Mouse (Mus musculus) leukemia stem cell, adult 10-12 weeks (primary cell): Measurements from ENCODE around the gene Zcwpw1. TPM values are rescaled to one million over a fixed set of nuclear protein-coding genes. Genes with fewer than 3 reads are reported as not detected.

ENCODE experiments used
- polyA plus RNA-seq: library from polyadenylated mRNA; stranded (reverse); fragments of >175 nt; gene quantifications from 2 replicates; pipeline ENCODE4 v1.2.3, GENCODE M21; 2012; ENCODE audit warnings: low replicate concordance

Zcwpw1 gene
- polyA plus RNA-seq: 0.39 and 0.80 TPM in 2 replicates

DNA sequence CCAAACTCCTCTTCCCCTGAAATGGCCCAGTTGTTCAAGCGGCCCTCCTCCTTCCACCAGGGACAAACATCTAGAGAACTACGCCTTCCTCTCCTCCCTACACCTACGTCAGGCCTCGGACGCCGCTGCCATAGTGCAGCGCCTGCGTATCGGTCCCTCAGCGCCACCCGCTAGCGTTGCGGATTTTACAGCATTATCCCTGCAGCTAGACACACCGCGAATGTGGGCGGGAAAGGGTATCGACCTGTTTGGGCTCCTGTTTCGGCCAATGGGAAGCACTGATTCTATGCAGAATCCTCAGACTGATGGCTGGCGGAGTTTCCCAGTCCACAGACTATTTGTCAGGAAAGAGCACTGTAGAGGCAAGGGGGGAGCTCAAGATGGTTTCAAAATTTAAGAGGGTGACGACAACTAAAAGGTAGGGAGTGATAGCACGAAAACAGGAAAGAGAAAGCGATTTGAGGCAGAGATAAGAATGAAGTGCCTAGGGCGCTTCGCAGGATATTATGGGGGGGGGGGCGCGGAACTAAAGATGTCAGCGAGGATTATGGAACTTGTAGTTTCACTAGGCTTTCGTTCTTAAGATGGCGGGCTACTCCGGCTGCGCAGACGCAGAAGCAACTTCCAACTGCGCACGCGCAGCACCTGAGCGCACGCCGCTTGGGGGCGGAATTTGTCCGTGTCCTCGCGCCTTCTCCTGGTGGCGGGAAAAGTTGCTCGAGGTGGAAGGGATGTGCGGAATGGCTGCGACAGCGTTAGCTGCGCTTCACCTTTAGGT is at the start of gene Zcwpw1, which contains the start of gene Mepce:
Gene Zcwpw1, plus strand, starts transcription at position 648 of the 778 bp plus-strand sequence.
Gene Mepce, minus strand, starts transcription at position 505 of the 778 bp plus-strand sequence.

DNA sequence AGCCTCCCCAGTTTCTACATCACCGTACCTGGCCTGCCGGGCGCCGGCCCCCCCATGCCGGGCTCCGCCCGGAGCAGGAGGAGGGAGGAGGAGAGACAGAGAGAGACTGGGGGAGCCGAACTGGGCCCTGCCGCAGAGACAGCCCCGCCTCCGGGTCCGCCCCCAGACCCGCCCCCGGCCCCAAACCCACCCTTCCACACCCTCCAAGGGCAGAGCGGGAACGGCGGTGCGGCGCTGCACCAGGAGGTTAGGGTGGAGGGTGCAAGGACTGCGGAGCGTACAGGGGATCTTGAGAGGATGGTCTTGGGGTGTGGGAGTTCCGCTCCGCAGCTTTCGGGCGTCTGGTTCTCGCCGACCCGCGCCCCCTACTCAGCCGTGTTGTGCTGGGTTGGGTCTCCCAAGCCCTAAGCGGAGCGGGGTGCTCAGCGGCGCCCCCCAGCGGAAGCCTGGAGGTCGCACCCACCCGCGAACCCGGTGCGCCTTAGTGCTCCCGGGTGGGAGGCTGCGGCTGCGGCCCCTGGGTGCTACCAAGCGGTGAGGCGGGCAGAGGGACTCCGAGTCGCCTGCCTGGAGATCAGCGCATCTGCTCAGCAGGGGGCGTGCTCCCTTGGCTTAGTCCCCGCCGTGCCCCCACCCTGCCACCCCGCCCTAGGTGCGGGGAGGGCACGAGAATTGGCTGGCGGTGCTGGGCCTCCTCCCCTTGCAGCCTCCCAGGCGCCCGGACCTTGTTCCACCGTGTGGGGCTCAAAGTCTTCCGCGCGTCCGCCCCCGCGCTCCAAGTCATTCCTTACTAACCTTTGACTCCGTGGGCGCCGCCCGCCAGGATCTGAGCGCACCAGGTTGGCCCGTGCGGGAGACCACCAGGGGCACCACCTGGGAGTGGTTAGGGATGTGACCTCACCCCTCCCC is 46.3 kb upstream of the Zcwpw1 start, which contains the start of gene Nyap1:
Gene Nyap1, minus strand, starts transcription at position 585 of the 909 bp plus-strand sequence.

DNA sequence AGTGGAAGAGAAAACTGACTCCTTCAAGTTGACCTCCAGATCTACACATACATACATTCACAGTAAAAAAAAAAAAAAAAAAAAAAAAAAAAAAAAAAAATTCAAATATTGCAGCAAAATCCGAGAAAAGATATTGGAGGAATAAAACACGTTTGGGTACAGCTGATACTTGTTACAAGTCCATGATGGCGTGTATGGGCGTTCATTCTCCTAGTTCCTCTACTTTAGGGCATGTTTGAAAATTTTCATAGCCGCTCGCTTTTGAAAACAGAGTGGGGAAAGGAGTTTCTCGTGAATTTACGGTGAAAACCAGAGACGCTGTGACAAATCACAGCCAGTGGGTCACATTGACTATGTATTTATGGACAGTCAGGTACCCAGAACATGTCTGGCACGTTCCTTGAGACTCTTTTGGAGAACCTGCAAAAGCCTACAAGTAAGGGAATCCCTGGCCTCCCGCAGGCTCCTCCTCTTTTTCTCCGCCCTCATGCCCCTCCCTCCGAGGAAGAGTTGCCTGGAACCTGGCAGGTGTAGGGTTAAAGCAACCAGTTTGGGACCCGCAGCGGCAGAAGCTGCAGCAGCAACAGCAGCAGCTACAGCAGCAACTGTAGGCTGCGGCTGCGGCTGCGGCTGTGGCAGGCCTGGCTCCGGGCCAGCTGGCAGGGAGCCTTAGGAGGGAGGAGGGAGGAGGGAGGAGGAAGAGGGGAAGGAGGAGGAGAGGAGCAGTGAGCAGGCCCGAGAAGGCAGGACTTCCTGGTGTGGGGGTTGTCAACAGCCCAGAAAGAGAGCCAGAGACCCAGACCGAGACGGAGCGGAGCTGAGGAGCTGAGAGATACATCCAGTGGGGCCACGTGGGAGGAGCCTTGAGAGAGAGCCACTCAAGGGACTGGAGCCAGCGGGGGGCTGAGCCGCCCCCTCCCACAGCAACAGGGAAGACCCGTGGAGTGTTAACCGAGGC is 42.1 kb upstream of the Zcwpw1 start, which contains the start of gene Tsc22d4:
Gene Tsc22d4, plus strand, starts transcription at position 517 of the 958 bp plus-strand sequence.

DNA sequence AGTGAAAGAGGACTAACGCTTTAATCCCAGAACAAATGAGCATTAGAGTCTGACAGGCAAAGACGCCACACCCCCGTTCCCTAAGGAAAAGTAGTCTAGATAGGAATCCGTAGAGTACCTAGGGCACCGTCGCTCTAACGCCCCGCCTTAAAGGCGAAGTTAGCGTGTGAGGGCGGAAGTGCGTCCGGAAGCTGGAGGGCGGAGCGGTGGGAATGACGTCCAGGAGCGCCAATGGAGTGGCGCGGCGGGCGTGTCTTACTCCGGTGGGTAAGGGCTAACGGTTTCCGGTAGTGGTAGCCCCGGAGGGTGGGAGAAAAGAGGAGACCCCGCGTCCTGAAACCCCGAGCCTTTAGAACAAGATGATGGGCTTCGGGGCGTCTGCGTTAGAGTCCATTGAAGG is 9.0 kb upstream of the Zcwpw1 start, which contains the start of gene Ppp1r35:
Gene Ppp1r35, plus strand, starts transcription at position 215 of the 400 bp plus-strand sequence.

DNA sequence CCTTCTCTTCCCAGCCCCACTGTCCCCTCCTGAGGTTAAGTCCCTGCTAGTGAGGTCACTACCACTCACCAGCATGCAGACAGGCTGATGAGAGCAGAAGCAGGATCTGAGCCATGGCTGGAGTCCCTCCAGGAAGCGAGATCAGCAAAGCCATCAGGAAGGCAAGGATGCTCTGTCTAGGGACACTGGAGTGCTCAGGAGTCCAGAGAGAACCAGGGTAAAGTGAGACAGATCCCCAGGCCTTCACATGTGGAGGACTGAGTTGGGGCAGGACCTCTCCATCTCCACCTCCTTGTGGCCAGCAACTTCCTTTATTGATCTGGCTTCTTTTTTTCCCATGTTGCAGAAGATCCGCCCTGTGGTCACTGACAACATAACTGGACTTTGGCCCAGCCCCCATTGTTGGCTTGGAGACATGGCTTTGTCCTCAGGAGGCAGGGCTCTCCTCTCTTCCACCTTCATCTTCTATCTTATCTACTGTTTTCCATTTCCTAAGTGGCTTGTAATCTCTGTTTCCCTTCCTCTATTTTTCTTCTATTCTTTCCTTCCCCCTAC is 48.4 kb downstream of the Zcwpw1 start, which contains the start of gene Pilra:
Gene Pilra, minus strand, starts transcription at position 316 of the 555 bp plus-strand sequence.

DNA sequence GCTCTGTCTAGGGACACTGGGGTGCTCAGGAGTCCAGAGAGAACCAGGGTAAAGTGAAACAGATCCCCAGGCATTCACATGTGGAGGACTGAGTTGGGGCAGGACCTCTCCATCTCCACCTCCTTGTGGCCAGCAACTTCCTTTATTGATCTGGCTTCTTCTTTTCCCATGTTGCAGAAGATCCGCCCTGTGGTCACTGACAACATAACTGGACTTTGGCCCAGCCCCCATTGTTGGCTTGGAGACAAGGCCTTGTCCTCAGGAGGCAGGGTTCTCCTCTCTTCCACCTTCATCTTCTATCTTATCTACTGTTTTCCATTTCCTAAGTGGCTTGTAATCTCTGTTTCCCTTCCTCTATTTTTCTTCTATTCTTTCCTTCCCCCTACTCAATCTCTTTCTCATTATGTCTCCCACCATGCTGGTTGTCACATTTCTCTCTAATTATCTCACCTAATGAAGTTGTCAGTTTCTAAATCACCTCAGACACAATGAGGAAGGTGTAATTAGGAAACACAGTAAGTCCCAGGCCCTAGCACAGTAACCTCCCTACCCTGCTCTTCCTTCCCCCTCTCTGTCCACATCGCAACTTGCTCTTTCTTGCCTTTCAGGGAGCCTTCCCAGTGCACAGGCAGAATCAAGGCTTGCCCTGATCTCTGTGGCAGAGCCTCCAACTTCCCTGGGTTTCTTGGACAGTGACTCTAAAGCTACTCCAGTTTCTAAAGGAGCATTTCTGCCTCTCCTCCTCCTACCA is 70.5 kb downstream of the Zcwpw1 start, which contains the start of gene Pilrb1:
Gene Pilrb1, minus strand, starts transcription at position 147 of the 751 bp plus-strand sequence.

DNA sequence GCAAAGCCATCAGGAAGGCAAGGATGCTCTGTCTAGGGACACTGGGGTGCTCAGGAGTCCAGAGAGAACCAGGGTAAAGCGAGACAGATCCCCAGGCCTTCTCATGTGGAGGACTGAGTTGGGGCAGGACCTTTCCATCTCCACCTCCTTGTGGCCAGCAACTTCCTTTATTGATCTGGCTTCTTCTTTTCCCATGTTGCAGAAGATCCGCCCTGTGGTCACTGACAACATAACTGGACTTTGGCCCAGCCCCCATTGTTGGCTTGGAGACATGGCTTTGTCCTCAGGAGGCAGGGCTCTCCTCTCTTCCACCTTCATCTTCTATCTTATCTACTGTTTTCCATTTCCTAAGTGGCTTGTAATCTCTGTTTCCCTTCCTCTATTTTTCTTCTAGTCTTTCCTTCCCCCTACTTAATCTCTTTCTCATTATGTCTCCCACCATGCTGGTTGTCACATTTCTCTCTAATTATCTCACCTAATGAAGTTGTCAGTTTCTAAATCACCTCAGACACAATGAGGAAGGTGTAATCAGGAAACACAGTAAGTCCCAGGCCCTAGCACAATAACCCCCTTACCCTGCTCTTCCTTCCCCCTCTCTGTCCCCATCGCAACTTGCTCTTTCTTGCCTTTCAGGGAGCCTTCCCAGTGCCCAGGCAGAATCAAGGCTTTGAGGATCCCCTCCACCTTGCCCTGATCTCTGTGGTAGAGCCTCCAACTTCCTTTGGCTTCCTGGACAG is 84.2 kb downstream of the Zcwpw1 start, which contains the start of gene Pilrb2:
Gene Pilrb2, minus strand, starts transcription at position 172 of the 737 bp plus-strand sequence.

Other genes with a start within 250 kb of the Zcwpw1 start
- gene Actl6b, start 234.3 kb upstream of the Zcwpw1 start, polyA plus RNA-seq: not detected in 2 replicates
- gene Tfr2, start 218.0 kb upstream of the Zcwpw1 start, polyA plus RNA-seq: 90.8 and 239 TPM in 2 replicates
- gene Mospd3, start 186.7 kb upstream of the Zcwpw1 start, polyA plus RNA-seq: 1,131 and 1,239 TPM in 2 replicates
- 19.5 and 40.7 TPM in 2 replicates for gene Pcolce, start 174.0 kb upstream of the Zcwpw1 start, polyA plus RNA-seq
- 0.19 TPM in 1 of 2 replicates, not detected in the other for gene Fbxo24, start 158.8 kb upstream of the Zcwpw1 start, polyA plus RNA-seq
- 212 and 267 TPM in 2 replicates for gene Lrch4, start 158.7 kb upstream of the Zcwpw1 start, polyA plus RNA-seq
- 10.1 and 35.3 TPM in 2 replicates for gene Gm20605, start 158.6 kb upstream of the Zcwpw1 start, polyA plus RNA-seq
- 51.9 and 75.4 TPM in 2 replicates for gene Sap25, start 146.5 kb upstream of the Zcwpw1 start, polyA plus RNA-seq
- not detected in 2 replicates for gene Irs3, start 142.1 kb upstream of the Zcwpw1 start, polyA plus RNA-seq
- gene Agfg2, start 103.1 kb upstream of the Zcwpw1 start, polyA plus RNA-seq: 114 and 402 TPM in 2 replicates
- 2.6 and 5.1 TPM in 2 replicates for gene Nyap1, start 46.2 kb upstream of the Zcwpw1 start, polyA plus RNA-seq
- gene Tsc22d4, start 42.1 kb upstream of the Zcwpw1 start, polyA plus RNA-seq: 492 and 602 TPM in 2 replicates
- 75.1 and 125 TPM in 2 replicates for gene Ppp1r35, start 8.9 kb upstream of the Zcwpw1 start, polyA plus RNA-seq
- 163 and 385 TPM in 2 replicates for gene Mepce, start 143 bp upstream of the Zcwpw1 start, polyA plus RNA-seq
- gene Pilra, start 48.5 kb downstream of the Zcwpw1 start, polyA plus RNA-seq: 1.4 and 2.4 TPM in 2 replicates
- 0.53 and 1.3 TPM in 2 replicates for gene Pilrb1, start 70.3 kb downstream of the Zcwpw1 start, polyA plus RNA-seq
- 0.57 and 1.4 TPM in 2 replicates for gene Pilrb2, start 84.0 kb downstream of the Zcwpw1 start, polyA plus RNA-seq
- gene Cyp3a13, start 133.8 kb downstream of the Zcwpw1 start, polyA plus RNA-seq: not detected in 2 replicates
- not detected in 2 replicates for gene Gjc3, start 175.3 kb downstream of the Zcwpw1 start, polyA plus RNA-seq
- not detected in 2 replicates for gene Azgp1, start 193.7 kb downstream of the Zcwpw1 start, polyA plus RNA-seq
- not detected in 2 replicates for gene Smok3a, start 233.5 kb downstream of the Zcwpw1 start, polyA plus RNA-seq
- 0.16 TPM in 1 of 2 replicates, not detected in the other for gene Smok3b, start 233.6 kb downstream of the Zcwpw1 start, polyA plus RNA-seq